Mouse (Mus musculus) heart, postnatal 14 days (tissue): ENCODE measurements around the gene Vps13d. TPM values are rescaled to one million over a fixed set of nuclear protein-coding genes. Genes with fewer than 3 reads are reported as not detected.
A peak's percentile ranks its signal among the peaks of the same experiment; 100 is the strongest.

ENCODE experiments used
- DNase-seq, 2 experiments: peaks; one replicate each; pipeline ENCODE4 v3.0.0; 2021 to 2022
- intact Hi-C: fragments of 180-260 bp; cut with DNase I; formaldehyde crosslinking; loops from one replicate; pipeline ENCODE4 v1.15.1; 2025
- total RNA-seq, 2 experiments: library from RNA; stranded (reverse); gene quantifications; 2 replicates each; pipeline ENCODE4 v1.2.3; 2021

The Vps13d gene
- total RNA-seq, 2 experiments from 2014 or later, result 72.5 to 74.9 TPM

DNA sequence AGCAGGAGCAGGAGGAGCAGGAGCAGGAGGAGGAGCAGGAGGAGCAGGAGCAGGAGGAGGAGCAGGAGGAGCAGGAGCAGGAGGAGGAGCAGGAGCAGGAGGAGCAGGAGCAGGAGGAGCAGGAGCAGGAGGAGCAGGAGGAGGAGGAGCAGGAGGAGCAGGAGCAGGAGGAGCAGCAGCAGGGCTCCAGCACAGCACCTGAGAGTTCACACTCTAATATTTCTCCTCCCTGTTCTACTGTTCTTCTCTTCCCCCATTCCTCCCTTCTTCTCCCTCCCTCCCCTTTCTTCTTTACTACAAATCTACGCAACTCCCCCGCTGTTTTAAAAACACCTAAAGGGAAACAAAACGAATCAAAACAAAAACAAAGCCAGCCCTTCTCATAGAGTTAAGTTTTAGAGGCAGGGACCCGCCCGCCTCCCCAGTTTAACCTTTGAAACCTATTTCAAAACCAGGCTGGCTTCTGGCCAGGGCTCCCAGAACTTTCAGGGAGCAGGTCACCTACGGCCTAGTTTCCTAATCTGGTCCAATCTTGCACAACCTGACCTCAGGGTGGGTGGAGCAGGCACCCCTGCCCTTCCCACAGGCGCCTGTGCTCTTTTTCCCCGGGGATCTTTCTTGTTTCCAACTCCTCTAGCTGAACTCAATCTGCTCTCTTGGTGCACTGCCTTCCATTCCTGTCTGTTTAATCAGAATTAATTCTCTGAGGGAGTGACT, 234.5 kb downstream of the Vps13d start:
- intact Hi-C loops, result no loop called here

DNA sequence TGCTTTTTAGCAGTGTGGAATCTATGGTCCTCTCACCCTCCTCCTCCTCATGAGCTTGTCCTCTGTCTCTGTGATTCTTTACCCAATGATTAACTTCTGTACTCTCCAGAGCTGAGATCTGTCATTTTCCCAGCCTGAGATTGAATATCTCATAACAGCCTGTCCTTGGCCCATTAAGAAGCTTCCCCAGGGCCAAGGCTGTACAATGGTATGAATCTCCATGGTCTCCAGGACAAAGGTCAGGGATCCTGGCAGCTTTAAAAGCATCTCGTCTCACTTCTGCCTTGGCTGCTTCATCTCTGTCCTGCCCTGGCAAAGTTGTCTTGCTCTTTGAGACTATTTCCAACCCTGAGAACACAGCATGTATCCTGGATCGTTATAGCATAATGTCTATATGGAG, 237.1 kb downstream of the Vps13d start:
- intact Hi-C loops, result no loop called here
- no peak for DNase-seq

More for the DNA sequence above, 234.5 kb downstream of the Vps13d start:
- DNase-seq, result peak; percentile 72

DNA sequence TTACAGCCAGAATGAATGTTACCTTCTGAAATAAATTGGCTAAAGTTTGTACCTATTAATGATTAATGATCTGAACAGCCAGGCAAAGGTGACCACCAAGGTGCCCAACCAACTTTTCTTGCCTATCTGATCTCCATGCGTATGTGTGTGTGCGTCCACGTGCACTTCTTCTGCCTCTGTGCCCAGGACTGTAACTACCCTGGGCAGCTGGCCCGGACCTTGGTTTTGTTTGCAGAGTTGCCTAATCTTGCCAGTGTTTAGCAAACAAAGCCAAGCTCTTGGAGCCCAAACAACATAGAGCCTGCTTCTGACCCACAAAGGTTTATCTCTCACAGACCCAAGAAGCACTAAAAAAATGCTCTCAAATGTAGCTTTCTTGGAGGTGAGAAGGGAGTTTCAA, 237.6 kb downstream of the Vps13d start:
- intact Hi-C loops, result no loop called here
- DNase-seq, result peak in 1 of 2 experiments; percentile 40

DNA sequence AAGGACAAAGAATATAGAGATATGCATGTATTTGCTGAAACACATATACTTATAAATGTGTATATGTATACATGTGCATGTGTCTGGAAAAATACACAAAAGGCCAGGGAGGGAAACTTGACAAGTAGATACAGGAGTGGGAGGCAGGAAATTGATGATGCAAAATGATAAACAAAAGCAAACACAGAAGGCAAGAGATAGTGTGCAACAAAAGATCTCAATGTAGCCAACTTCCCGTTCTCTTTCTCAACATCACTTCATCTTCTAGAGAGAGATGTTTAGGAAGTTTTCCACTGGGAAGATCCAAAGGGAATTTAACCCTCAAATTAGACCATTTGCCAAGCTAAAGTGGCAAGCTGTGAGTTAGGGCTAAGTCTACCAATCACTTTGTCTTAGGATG, 238.5 kb downstream of the Vps13d start:
- no peak for DNase-seq
- intact Hi-C loops, result no loop called here

DNA sequence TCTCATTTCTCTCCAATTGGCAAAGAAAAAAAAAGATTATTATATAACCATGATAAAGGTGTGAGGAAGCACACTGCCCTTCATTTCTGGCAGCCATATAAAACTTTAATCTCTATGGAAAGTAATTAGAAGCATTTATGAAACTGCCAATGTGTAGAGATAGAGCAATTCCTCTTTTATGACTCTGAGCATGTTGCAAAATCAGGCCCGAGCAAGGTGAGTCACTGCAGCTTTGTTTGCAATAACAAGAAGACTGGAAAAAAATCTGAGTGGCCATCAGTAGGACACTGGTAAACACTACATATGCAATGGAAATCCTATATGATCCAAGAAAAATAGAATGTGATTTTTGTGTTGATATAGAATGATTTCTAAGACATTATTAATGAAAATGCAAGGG, 238.9 kb downstream of the Vps13d start:
- DNase-seq, result no peak
- intact Hi-C loops, result no loop called here

DNA sequence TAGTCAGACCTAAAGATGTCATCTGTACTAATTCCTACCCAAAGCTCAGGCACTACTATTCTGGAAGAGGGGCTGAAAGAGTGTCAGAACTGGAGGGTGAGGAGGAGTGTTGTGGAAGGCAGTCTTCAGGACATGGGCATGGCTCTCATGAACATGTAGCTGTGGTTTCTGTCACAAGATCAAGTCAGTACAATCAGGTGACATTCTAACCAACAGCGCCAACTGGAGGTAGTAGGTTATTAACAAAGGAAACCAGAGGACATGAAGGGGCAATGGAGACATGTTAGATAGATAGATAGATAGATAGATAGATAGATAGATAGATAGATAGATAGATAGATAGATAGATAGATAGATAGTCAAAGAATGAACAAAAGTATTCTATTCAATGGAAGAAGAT, 241.4 kb downstream of the Vps13d start:
- DNase-seq, result no peak
- intact Hi-C loops, result no loop called here

DNA sequence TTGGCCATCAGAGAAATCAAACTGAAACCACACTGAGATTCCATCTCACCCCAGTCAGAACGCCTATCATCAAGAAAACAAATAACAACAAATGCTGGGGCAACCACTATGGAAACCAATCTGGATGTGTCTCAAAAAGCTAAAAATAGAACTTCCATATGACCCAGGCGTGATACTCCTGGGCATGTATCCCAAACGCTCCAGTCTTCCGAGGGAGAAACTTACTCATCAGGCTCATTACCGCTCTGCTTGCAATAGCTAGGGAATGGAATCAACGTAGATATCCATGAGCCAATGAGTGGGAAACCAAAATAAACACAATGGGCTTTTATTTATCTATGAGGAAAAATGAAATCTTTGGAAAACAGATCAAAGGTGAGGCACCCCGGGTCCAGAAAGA, 242.9 kb downstream of the Vps13d start:
- intact Hi-C loops, result no loop called here
- DNase-seq, result peak in 1 of 2 experiments; percentile 45

DNA sequence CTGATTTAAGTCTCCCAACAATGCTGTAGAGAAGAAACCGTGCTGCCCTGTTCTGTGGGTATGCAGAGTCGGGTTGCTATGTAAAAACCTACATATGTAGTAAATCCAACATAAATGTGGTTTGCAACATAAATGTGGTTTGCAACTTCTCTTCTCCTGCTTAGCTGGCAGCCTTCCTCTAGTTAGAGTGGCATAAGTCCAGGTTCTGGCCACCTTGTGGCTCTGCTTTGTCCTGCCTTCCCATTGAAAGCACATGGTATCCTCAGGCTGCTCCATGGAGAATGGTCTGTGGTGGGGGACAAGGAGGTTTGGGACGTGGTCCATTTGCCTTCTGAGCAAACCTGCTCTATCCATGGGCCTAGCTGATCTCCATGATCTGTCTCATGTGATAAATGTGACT, 243.9 kb downstream of the Vps13d start:
- intact Hi-C loops, result no loop called here
- DNase-seq, result peak in 1 of 2 experiments; percentile 43

DNA sequence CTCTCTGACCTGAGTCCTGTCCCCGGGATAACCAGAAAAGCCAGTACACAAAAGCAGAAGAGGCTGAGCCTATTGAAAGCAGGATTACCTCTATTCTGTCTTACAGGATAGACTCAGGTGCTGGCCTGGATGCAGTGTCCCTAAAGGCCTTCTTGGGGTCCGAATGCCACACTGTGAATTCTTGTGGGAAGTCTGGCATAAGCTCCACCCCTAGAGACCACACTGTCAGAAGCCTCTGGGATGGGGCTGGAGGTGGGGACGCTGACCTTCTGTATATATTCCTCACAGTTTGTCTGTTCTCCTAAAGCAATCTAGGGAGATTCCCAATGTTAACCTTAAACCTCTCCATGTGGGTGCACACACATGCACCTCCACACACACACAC, 244.5 kb downstream of the Vps13d start:
- no peak for DNase-seq
- intact Hi-C loops, result no loop called here

DNA sequence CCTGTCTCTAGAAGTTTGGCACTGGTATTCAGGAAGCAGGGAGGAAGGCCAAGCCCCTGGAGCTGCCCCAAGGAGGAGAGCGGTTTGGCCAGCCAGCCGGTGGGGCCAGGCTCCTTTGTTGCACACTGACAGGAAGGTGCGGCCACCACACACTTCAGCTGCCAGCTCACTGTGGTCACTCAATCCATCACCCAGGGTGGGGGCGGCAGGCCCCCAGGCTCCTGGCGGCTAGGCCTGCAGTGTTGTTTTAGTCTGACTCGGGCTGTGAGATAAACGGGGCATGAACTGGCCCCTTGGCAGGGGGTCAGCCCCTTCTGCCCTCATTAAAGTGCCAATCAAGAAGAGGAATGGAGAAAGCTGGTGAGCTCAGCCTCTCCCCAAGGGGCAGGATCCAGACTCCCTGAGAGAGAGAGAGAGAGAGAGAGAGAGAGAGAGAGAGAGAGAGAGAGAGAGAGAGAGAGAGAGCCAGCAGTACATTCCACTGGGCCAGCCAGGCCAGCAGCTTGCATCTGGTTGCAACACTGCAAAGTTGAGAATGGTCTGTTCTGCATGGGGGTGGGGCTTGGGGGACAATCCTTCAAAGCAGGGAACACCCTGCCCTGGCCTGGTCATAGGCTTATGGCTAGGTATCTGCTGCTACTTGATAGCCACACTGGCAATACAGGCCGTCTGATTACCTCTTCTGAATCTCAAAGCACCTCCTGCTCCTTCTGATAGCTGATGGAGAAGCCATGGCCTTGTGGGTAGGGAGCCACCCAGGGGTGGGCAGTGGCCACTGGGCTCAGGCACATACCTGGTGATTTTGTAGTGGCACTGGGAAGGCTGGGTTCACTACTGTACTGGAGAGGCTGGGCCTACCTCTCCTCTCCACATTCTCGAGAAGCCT, 245.1 kb downstream of the Vps13d start:
- intact Hi-C loops, result loop anchor here (1.0 kb wide), 1 partner anchor 56 kb away; no protein-coding TSS in a partner anchor
- DNase-seq, result peak; percentile 73 to 82

DNA sequence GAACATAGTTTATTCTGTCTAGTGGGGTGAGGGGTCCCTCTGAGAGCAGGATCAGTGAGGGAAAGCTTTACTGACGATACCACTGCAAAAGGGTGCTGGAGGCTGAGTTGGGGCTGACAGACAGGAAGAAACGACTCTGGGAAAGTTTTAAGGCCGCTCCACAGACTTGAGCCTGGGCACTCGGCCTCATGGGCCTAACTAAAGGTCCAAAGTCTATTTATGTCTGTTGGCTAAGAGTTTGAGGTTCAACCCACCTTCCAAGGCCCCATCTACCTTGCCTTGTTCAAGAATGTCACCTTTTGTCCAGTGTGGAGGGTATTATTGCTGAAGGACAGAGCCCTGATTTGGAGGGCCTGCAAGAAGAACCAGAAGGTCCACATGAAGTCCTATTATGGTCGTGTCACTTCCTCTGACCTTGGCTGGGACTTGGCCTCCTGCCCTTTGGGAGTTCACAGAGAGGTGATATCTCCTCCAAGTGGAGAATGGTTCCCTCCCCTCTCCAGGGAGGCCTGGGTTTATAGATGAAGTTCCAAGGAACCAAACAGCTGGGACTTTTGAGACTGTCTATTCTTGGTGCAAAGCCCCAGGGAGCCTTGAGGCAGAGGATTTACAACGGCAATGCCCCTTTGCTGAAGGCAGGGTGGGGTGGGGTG, 246.9 kb downstream of the Vps13d start:
- intact Hi-C loops, result no loop called here

DNA sequence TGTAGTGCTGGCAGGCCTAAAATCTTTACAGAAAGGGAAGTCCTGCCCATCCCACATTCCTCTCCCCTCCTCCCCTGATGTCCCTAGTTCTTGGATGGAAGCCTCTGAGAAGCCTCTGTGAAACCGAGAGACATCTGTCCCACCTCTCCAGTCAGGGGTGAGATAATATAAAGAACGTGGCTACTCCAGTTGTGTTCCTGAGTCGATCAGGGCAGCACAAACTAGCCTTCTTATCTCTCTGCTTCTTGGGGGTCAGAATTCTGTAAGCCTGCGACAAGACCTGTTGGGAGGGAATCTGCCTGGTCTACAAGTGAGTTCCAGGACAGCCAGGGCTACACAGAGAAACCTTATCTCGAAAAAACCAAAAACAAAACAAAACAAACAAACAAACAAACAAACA, 251.5 kb downstream of the Vps13d start:
- no peak for DNase-seq
- intact Hi-C loops, result no loop called here

More for the DNA sequence above, 246.9 kb downstream of the Vps13d start:
- DNase-seq, result peak; percentile 87 to 93

DNA sequence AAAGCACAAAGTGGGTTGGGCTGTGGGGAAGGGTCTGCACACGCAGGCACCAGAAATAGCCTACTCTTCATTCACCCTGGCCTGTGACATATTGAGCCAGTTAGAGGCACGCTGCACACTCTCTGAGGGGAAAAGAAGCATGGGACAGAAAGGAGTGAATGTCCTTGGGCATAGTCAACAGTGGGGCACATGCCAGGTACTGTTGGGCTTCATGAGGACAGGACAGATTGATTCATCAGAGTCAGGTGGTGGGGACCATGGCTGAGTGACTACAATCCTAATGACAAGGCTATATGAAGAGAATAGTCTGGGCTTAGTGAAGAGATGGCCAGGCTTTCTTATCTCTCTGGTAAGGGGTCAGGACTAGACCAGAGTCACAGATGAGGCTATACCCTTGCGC, 252.4 kb downstream of the Vps13d start:
- intact Hi-C loops, result no loop called here
- no peak for DNase-seq

DNA sequence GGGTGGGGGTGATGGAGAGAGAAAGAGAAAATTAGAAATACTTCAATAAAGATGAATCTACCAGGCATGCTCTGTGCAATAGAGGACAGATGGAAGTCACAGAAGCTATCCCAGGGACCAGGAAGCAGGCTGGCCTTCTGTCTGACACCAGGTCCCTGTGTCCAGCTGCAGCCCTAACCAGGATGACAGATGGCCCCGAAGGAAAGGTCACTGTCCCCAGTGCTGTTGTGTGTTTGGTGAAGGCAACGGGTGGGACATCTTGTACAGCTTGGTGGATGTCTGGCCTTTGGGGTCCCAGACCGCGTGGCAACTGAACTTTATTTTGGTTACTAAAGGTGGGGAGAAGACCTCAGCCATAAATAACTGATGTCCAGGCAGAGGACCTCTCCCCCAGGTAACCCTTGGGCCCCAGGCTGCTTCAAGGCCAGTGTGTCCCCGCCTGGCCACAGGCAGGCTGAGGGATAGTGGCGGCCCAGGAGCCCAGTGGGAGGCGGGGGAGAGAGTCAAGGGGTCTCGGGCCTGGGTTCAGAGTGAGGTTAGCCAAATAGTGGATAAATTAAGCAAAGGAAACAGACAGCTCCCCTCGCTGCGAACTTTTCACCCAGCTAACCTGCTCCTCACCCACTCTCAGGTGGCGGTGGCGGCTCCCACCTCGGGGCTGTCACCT, 253.9 kb downstream of the Vps13d start:
- intact Hi-C loops, result no loop called here

DNA sequence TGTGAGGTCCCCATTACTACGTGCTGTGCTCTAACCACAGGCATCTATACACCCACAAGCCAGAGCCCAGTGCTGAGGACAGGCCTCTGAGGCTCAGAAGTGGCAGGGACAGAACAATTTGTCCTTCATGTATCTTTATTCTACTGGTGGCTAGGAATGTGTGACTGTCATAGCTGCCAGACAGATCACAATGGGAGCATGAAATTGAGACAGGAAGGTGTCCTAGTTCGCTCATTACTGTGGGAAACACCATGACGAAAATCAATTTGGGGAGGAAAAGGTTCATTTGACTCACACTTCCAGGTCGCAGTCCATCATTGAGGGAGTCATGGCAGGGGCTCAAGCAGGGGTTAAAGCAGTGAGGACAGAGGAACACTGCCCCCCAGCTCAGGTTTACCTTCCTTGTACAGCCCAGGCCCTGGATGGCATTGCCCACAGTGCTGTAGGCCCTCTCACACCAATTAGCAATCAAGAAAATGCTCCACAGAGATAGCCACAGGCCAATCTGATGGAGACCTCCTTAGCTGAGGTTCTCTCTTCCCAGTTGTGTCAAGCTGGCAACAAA, 254.9 kb downstream of the Vps13d start:
- DNase-seq, result no peak
- intact Hi-C loops, result no loop called here

More for the DNA sequence above, 253.9 kb downstream of the Vps13d start:
- no peak for DNase-seq

DNA sequence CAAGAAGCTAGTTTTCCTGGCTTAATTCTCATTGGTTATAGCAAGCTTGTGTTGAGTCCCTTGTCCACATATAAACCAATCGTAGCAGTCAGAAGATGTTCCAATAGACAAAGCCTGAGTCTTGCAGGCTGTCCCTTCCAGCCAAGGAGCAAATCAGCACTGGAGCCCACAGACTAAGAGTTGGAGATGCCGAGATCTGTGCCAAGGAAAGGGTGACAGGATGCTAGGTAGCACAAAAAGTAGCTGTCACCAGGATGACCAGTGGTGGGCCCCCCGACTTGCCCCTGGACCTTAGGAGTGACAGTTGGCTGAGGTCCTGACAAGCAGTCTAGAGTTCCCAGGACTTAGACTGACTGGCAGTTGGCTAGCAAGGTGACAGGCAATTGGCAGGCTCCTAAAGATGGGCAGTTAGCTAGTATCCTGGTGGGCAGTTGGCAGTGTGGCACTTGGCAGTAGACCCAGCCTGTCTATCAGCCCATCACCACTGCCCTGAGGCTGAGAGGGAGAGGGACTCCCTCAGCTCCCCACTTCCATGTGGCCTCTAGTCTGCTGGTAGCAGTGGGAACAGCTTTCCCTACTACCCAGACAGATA, 258.1 kb downstream of the Vps13d start:
- DNase-seq, result no peak
- intact Hi-C loops, result no loop called here

DNA sequence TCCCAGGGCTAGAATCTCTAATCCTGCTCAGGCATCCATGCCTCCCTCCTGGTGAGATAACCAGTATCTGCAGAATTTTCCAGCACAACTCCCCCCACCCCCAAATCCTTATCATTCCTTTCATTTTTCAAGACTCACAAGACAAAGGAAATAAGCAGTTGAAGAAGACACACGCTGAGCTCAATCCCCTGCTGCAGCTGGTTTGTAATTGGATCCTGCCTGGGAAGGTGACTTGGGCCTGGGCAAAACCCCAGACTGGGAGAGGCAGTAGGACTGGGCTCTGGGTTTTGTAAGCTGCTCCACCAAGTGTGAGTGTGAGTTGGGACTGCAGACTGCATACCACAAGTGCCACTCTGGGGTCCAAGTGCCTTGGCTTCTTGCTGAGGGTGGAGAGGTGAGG, 260.3 kb downstream of the Vps13d start:
- intact Hi-C loops, result no loop called here
- peak in 1 of 2 experiments; percentile 35 for DNase-seq

DNA sequence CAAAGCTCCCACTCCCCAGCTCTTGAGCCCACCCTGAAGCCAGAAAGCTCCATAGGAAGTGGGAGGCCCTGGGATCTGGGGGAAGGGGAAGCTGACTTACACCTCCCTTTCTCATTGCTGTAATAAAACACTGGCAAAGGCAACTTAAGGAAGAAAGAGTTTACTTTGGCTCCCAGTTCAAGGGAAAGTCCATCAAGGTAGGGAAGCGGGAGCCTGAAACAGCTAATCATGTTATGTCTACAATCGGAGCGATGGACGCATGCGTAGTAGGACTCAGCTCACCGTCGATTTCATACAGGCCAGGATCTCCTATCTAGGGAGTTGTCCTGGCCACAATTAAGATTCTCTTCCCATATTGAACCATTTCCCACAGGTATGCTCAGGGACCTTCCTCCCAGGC, 263.6 kb downstream of the Vps13d start:
- DNase-seq, result no peak
- intact Hi-C loops, result loop anchor here (2.0 kb wide), 1 partner anchor 38 kb away; the partner anchor contains the start of gene Dhrs3

DNA sequence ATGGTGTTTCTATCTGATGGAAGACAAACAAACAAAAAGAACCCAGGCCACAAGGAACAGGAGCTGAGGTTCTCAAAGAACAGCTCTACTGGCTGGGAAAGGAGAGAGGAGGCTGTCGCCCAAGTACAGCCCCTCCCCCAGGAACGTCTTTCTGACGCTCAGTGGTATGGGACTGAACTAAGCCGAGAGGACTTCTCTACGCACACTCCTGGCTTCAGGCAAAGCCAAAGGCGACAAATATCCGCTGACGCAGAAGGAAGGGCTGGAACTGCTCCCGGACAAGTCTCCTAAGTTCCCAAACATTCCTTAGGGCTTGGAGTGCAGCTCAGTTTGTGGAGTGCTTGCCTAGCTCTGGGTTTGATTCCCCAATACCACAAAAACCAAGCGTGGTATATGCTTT, 264.4 kb downstream of the Vps13d start:
- intact Hi-C loops, result loop anchor here (2.0 kb wide), 1 partner anchor 38 kb away; the partner anchor contains the start of gene Dhrs3
- peak; percentile 84 to 88 for DNase-seq

DNA sequence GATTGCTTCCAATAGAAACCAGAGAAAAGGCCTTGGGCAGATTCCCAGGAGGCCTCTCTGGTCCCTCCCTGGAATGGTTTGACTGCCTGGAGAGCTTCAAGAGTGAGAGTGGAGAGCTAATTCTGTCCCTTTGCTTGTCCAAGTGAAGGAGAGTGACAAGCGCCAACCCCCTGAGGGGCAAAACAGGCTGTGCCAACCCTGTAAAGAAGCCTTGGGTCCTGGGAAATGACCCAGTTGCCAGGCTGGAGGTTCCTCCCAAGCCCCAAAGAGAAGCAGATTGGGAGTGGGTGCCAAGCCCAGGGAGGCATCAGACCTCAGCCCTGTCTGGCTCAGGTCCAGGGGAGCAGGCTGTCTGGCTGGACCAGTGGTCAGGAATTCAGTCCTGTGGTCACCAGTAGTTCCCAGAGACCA, 265.0 kb downstream of the Vps13d start:
- intact Hi-C loops, result loop anchor here (2.0 kb wide), 1 partner anchor 37 kb away; the partner anchor contains the start of gene Dhrs3
- DNase-seq, result peak; percentile 69 to 78
